Mouse (Mus musculus) embryonic fibroblast, embryonic 13.5 days (primary cell): ENCODE results near the gene D10Wsu102e. TPM values are rescaled to one million over a fixed set of nuclear protein-coding genes. Genes with fewer than 3 reads are reported as not detected.
"Not testable (repeated sequence)": the region's sequence is repeated elsewhere in the genome, so short reads cannot be mapped to it uniquely, and the experiment has no call there.

Source experiments
- H3K27ac ChIP-seq: 2 replicates; pipeline ENCODE4 v1.5.1; 2012; ENCODE audit warnings: low read length, control low read depth, inconsistent platforms; ENCODE audit not compliant: insufficient read depth
- H3K4me1 ChIP-seq: 2 replicates; pipeline ENCODE4 v1.6.1; 2011; ENCODE audit warnings: low read length; ENCODE audit not compliant: control insufficient read depth, insufficient read depth
- H3K4me3 ChIP-seq: 2 replicates; pipeline ENCODE4 v1.5.1; 2011; ENCODE audit warnings: mild to moderate bottlenecking, control low read depth, low read length; ENCODE audit not compliant: insufficient read depth
- CTCF ChIP-seq: IDR thresholded peaks from 2 replicates; pipeline ENCODE4 v1.5.1; 2011; ENCODE audit warnings: mild to moderate bottlenecking, control low read depth, low read length, moderate library complexity, borderline replicate concordance; ENCODE audit not compliant: insufficient read depth
- POLR2A ChIP-seq: IDR thresholded peaks from 2 replicates; pipeline ENCODE4 v1.6.1; 2011; ENCODE audit warnings: low read depth, mild to moderate bottlenecking, control low read depth, low read length, moderate library complexity
- polyA plus RNA-seq: library from polyadenylated mRNA; stranded (reverse); fragments of >200 nt; gene quantifications from 2 replicates; pipeline ENCODE4 v1.2.4, GENCODE M21; 2011; ENCODE audit warnings: low read depth; ENCODE audit not compliant: missing spikeins, insufficient read length

The D10Wsu102e gene
- polyA plus RNA-seq, 1 experiment, result 1.1 TPM

DNA sequence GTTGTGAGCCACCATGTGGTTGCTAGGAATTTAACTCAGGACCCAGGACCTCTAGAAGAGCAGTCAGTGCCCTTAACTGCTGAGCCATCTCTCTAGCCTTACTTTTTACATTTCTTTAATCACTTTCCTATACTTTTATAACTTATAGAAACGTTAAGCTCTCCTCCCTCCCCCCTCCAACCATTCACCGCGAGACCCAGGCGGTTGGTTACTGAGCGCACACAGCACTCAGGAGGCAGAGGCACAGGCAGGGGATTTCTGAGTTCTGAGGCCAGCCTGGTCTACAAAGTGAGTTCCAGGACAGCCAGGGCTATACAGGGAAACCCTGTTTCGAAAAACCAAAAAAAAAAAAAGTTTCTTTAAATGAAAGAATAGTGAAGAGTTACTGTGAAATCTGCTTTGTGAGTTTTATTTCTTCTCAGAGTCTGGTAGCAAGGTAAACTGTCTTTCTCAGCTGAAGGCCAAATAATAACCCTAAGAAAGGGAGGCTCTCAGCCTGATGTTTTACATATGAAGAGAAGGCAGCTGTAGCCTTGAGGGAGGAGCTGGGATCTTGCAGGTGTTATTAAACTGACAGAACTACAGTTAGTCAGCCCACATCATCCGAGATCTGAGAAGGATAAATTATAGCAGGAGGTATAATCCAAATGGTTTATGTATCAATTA is 14.2 kb upstream of the D10Wsu102e start:
- H3K27ac ChIP-seq, result no peak overlapping the region
- no peak overlapping the region for H3K4me3 ChIP-seq
- no peak for TF ChIP-seq CTCF
- no peak for TF ChIP-seq POLR2A
- peaks cover 6% of the 10 kb centered on the region for H3K4me1 ChIP-seq

DNA sequence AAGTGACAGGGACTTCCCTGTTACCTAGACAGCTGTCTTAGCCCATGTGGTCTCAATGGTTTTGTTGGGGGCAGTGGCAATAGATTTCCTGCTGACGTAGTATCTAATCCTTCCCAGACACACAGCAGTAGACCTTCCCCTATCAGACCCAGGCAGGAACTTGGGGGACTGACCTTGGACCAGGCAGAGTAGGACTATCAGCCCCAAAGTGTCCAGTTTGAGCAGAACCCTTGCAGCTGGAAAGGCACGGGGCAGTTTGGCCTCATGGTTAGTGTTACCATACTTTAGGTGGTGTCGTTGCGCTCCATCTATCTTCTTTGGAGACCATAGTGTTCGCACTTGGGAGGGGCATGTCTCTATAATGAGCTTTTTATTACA is 13.7 kb upstream of the D10Wsu102e start:
- H3K4me1 ChIP-seq, result peaks cover 6% of the 10 kb centered on the region
- H3K4me3 ChIP-seq, result no peak overlapping the region
- H3K27ac ChIP-seq, result no peak overlapping the region
- TF ChIP-seq CTCF (no peak), POLR2A (no peak)

DNA sequence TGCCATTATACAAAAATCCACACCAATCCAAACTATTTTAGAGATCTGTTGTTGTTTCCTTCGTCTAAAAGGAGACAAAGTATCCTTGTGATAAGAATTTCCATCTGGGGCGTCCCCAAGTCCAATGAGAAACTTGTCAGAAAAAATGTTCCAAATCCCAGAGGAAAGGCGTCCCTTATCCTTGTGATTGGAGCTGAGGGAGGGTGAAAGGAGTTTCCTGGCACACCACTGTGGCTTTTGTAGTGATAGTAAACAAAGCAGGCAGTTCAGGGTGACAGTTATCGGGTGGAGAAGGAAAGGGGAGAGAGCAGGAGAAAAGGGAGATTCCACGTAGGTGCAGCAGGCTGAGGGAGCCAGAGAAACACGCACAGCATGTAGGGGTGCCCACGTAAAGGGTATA is 12.5 kb upstream of the D10Wsu102e start:
- Histone ChIP-seq H3K4me1 (peaks cover 6% of the 10 kb centered on the region), H3K27ac (no peak overlapping the region), H3K4me3 (no peak overlapping the region)
- TF ChIP-seq POLR2A, result no peak
- no peak for TF ChIP-seq CTCF

DNA sequence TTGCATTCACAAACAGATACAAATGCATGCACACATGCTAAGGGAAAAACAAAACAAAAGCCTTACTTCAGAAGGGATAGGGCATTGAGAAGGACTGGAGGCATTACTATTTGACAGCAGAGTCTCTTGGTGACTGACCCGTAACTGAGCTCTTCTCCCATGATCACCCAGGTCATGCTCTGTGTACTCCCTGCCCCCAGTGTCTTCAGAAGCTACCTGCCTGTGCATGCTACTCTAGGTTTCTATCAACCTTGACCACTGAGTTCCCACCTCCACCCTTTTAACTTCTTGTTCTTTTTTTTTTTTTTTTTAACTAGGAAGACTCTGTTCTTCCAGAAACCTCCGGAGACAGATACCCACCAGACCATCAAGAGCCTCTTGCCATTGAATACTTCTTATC is 9.3 kb upstream of the D10Wsu102e start:
- Histone ChIP-seq H3K27ac (no peak overlapping the region), H3K4me3 (no peak overlapping the region), H3K4me1 (0 out of 2 replicates have a peak, but pooled peaks cover 2% of the 10 kb centered on the region)
- TF ChIP-seq POLR2A (no peak), CTCF (no peak)

DNA sequence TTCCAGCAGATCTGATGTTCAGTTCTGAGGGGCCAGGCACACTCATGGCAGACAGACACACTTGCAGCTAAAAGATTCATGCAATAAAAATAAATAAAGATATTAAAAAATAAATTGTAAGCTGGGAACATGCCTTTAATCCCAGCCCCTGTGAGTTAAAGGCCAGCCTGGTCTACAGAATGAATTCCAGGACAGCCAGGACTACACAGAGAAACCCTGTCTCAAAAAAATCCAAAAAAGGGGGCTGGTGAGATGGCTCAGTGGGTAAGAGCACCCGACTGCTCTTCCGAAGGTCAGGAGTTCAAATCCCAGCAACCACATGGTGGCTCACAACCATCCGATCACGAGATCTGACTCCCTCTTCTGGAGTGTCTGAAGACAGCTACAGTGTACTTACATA is 8.2 kb upstream of the D10Wsu102e start:
- not testable (repeated sequence) for H3K27ac ChIP-seq, H3K4me1 ChIP-seq, H3K4me3 ChIP-seq

DNA sequence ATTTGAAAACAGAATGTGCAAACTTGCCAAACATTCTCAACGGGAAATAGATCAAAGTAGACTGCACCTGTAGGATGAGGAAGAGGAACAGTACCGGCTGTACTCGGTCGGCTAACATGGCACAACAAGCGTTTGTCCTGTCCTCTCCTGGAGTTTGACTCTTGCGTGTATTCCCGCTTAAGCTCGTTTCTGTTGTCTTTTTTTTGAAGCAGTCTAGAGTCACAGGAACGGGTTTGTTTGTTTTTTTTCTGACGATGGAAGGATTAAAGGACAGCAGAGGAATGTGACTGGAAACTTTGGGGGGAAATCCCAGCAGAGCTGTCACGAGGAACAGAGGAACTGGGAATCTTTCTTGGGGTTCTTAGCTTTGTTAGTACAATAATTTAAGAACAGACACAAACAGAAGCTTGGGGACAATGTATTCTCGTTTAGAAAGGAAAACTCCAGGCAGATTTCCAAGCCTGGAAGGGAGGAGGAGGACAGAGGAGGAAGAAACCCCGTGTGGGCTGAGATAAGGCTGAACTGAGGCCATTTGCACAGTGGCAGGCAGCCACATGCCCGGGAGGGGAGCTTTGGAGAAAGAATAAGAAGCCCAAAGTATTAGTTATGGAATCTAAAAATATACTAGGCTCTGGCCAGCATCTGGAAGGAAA is 6.2 kb upstream of the D10Wsu102e start:
- TF ChIP-seq CTCF (no peak), POLR2A (no peak)
- H3K4me3 ChIP-seq, result no peak overlapping the region
- 0 out of 2 replicates have a peak, but pooled peaks cover 2% of the 10 kb centered on the region for H3K4me1 ChIP-seq
- no peak overlapping the region; the same call in 1 of the 2 replicates for H3K27ac ChIP-seq

DNA sequence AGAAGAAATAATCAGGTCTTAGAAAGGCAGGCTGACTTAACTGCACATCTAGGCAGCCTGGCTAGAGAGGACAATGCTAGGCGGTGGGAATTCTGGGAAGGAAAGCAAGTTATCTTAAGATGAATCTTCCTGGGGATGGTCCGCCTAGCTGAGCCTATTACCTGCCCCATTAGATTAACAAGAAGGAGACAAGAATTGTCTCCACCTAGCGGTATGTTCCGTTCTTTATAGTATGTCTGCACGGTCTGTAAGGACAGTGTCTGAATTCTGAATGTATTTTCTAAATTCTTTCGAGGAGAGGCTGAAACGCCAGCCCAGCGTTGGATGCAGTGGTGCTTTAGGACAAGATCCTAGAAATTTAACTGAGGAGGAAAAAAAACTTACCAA is 5.7 kb upstream of the D10Wsu102e start:
- Histone ChIP-seq H3K4me1 (0 out of 2 replicates have a peak, but pooled peaks cover 2% of the 10 kb centered on the region), H3K4me3 (no peak overlapping the region), H3K27ac (no peak overlapping the region)
- no peak for TF ChIP-seq CTCF
- no peak for TF ChIP-seq POLR2A

DNA sequence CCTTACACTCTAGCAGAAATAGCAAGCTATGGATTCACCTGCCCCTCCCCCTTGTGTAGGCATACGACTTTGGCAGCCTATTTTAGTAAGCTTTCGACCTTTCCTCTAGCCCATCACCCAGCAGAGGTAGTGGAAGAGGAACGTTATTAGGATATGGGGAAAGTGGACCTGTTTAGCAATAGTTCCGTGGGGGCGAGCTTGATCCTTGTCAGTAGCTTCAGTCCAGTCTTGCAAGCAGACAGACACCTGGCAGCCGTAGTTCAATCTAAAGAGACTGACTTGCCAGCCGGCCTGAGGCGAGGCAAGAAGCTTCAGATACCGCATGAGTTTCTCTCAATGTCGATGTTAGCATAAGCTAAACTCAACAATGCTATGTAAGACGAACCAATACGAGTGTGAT is 3.6 kb upstream of the D10Wsu102e start:
- no peak overlapping the region for H3K4me3 ChIP-seq
- TF ChIP-seq POLR2A, result no peak
- TF ChIP-seq CTCF, result no peak
- 0 out of 2 replicates have a peak, but pooled peaks cover 4% of the 10 kb centered on the region for H3K4me1 ChIP-seq
- H3K27ac ChIP-seq, result no peak overlapping the region

DNA sequence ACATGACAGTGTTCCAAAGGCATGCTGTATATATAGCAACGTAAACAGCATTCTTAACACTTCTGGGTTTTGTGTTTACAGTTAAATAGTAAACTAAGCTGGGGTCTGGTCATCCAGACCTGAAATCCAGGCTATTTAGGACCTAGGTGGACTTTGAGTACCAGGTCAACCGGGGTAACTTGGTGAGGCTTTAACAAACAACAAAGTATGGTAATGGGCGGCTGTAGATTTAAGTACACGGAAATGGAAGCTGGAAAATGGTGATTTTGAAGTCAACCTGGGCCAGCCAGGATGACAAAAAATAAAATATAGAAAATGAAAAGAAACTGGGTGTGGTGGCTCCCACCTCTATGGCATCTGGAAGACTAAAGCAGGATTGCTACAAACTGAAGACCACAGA is 570 bp upstream of the D10Wsu102e start:
- Histone ChIP-seq H3K4me3 (no peak overlapping the region), H3K27ac (peak overlapping the region; percentile 60), H3K4me1 (0 out of 2 replicates have a peak, but pooled peaks cover 2% of the 10 kb centered on the region)
- TF ChIP-seq CTCF (no peak), POLR2A (no peak)

DNA sequence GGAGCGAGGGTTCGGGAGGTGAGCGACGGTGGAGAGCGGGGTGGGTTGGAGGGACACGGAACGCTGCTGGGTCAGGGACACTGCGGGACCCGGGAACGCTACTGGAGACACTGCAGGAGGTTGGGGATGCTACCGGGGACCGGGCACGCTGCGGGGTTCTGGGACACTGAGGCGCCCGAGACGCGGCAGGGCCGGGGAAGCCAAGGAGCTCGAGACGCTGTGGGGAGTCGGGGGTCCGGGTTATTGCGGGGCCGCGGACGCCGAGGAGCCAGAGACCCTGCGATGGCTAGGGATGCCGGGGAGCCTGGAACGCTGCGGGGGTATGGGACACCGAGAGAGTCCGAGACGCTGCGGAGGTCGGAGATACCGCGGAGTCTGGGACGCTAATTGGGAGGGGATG is 335 bp downstream of the D10Wsu102e start:
- TF ChIP-seq POLR2A (no peak), CTCF (no peak)
- Histone ChIP-seq H3K4me3 (peak overlapping the region; percentile 97), H3K27ac (no peak overlapping the region), H3K4me1 (0 out of 2 replicates have a peak, but pooled peaks cover 2% of the 10 kb centered on the region)
